Mouse (Mus musculus): ENCODE measurements around the gene Zfp423.

- no peak for TF ChIP-seq CTCF (IDR thresholded peaks at IDR 0.05; ENCODE audit: insufficient read depth, low read depth, low read length)
- no peak for TF ChIP-seq POLR2A (IDR thresholded peaks at IDR 0.05; ENCODE audit: insufficient read depth, low read depth, low read length)
These were observed 108.0 kb downstream of the Zfp423 start for GRCm38 (mm10) chr8:87851380-87851779.
